Mouse (Mus musculus): ENCODE measurements around the gene Cd5l. TPM values are rescaled to one million over a fixed set of nuclear protein-coding genes. Genes with fewer than 3 reads are reported as not detected.
"Not testable (repeated sequence)": the region's sequence is repeated elsewhere in the genome, so short reads cannot be mapped to it uniquely, and the experiment has no call there.

Cd5l gene
- polyA plus RNA-seq, 1 experiment from 2014 or later, result not detected

- H3K4me2 ChIP-seq, result no peak overlapping the region
- no peak for ATAC-seq
These were observed 20.0 kb downstream of the Cd5l start for GRCm38 (mm10) chr3:87377719-87378118.

DNA sequence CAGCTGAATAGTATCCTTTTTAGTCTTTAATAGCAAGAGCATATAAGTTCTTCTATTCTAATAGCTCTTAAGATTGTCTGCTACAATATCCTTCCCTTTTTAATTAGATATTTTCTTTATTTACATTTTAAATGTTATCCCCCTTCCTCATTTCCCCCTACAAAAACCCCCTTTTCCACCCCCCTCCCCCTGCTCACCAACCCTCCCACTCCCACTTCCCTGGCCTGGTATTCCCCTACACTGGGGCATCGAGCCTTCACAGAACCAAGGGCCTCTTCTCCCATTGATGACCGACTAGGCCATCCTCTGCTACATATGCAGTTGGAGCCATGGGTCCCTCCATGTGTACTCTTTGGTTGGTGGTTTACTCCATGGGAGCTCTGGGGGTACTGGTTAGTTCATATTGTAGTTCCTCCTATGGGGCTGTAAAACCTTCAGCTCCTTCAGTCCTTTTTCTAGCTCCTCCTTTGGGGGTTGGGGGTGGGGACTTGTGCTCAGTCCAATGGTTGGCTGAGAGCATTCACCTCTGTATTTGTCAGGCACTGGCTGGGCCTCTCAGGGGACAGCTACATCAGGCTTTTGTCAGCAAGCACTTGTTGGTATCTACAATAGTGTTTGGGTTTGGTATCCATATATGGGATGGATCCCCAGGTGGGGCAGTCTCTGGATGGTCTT lies 22.1 kb downstream of the Cd5l start:
- not testable (repeated sequence) for ATAC-seq; H3K4me1 ChIP-seq; H3K4me3 ChIP-seq; H3K4me2 ChIP-seq; H3K27ac ChIP-seq; H3K9me3 ChIP-seq (replicated peaks); H3K9ac ChIP-seq; H3K27me3 ChIP-seq; H3K36me3 ChIP-seq (ENCODE audit: poor library complexity, severe bottlenecking)
- WGBS, result 77% methylated on average over 2 of the region's 2 CpGs

More at GRCm38 (mm10) chr3:87377719-87378118, 20.0 kb downstream of the Cd5l start:
- Histone ChIP-seq H3K27me3 (no peaks in the 10 kb centered on the region), H3K27ac (no peak overlapping the region), H3K4me1 (no peaks in the 10 kb centered on the region), H3K9ac (no peak overlapping the region), H3K36me3 (ENCODE audit: poor library complexity, severe bottlenecking) (no peaks in the 10 kb centered on the region), H3K4me3 (no peak overlapping the region), H3K9me3 (replicated peaks) (no peaks in the 10 kb centered on the region)
- WGBS, result 74% methylated on average over 6 of the region's 6 CpGs

GRCm38 (mm10) chr3:87381806-87382712 lies 24.4 kb downstream of the Cd5l start:
- no peaks in the 10 kb centered on the region for H3K27me3 ChIP-seq
- H3K4me3 ChIP-seq, result no peak overlapping the region
- no peak overlapping the region for H3K27ac ChIP-seq
- no peak for ATAC-seq
- H3K9me3 ChIP-seq (replicated peaks), result no peaks in the 10 kb centered on the region
- no peaks in the 10 kb centered on the region for H3K36me3 ChIP-seq (ENCODE audit: poor library complexity, severe bottlenecking)
- no peak overlapping the region for H3K9ac ChIP-seq
- no peaks in the 10 kb centered on the region for H3K4me1 ChIP-seq
- no peak overlapping the region for H3K4me2 ChIP-seq
- WGBS, result 66% methylated on average over 7 of the region's 7 CpGs

DNA sequence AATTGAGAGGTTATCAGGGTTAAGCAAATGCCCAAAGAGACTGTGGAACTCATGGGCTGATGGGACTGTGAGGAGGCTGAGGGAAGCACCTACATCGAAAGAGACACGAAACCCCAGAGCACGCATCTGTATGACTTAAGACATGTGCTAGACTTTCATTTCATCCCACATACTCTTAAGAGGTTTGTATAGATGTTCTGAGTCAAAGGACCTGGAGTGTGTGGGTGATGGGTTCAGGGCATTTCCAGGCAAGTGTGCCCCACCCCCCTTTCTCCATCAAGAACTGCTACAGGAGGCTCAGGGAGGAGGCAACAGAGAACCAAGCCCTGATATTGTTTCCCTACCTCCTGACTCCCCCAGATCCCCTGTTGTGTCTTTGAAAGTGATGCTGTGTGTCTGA lies 25.6 kb downstream of the Cd5l start:
- WGBS, result 93% methylated on average over 3 of the region's 3 CpGs
- Histone ChIP-seq H3K4me2 (no peak overlapping the region), H3K27ac (no peak overlapping the region), H3K36me3 (ENCODE audit: poor library complexity, severe bottlenecking) (no peaks in the 10 kb centered on the region), H3K27me3 (no peaks in the 10 kb centered on the region), H3K4me3 (no peak overlapping the region), H3K9me3 (replicated peaks) (no peaks in the 10 kb centered on the region), H3K4me1 (no peaks in the 10 kb centered on the region), H3K9ac (no peak overlapping the region)
- ATAC-seq, result no peak

DNA sequence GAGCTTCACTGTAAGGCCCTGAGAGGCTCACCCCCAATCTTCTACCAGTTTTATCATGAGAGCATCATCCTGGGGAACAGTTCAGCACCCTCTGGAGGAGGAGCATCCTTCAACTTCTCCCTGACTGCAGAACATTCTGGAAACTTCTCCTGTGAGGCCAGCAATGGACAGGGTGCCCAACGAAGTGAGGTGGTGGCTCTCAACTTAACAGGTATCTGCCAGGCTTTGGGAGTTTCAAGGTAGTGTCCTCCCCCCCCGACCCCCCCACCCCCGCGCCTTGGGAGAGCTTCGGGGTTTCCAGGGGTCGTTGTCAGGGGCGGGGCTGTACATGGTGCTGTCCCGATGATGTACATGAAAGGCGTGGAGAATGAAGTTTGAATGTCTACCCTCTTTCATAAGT lies 27.4 kb downstream of the Cd5l start:
- whole genome bisulfite sequencing, result 88% methylated on average over 9 of the region's 9 CpGs
- ATAC-seq, result no peak
- no peak overlapping the region for H3K27ac ChIP-seq

GRCm38 (mm10) chr3:87390935-87391334 lies 33.3 kb downstream of the Cd5l start:
- H3K4me3 ChIP-seq, result no peak overlapping the region
- ATAC-seq, result no peak
- no peaks in the 10 kb centered on the region for H3K9me3 ChIP-seq (replicated peaks)
- H3K27ac ChIP-seq, result no peak overlapping the region
- WGBS, result 82% methylated on average over 1 of the region's 1 CpGs
- H3K9ac ChIP-seq, result no peak overlapping the region
- H3K4me1 ChIP-seq, result no peaks in the 10 kb centered on the region
- no peak overlapping the region for H3K4me2 ChIP-seq
- H3K36me3 ChIP-seq (ENCODE audit: poor library complexity, severe bottlenecking), result no peaks in the 10 kb centered on the region
- H3K27me3 ChIP-seq, result no peaks in the 10 kb centered on the region

More for the DNA sequence above, 27.4 kb downstream of the Cd5l start:
- H3K4me3 ChIP-seq, result no peak overlapping the region
- H3K36me3 ChIP-seq (ENCODE audit: poor library complexity, severe bottlenecking), result no peaks in the 10 kb centered on the region
- no peaks in the 10 kb centered on the region for H3K9me3 ChIP-seq (replicated peaks)
- no peaks in the 10 kb centered on the region for H3K27me3 ChIP-seq
- H3K4me2 ChIP-seq, result no peak overlapping the region
- H3K4me1 ChIP-seq, result no peaks in the 10 kb centered on the region
- no peak overlapping the region for H3K9ac ChIP-seq

GRCm38 (mm10) chr3:87398809-87399208 lies 41.1 kb downstream of the Cd5l start:
- H3K27me3 ChIP-seq, result no peaks in the 10 kb centered on the region
- no peak overlapping the region for H3K4me3 ChIP-seq
- no peak overlapping the region for H3K27ac ChIP-seq
- H3K9ac ChIP-seq, result no peak overlapping the region
- H3K9me3 ChIP-seq (replicated peaks), result no peaks in the 10 kb centered on the region
- 68% methylated on average over 4 of the region's 4 CpGs for WGBS
- H3K36me3 ChIP-seq (ENCODE audit: poor library complexity, severe bottlenecking), result no peaks in the 10 kb centered on the region
- H3K4me2 ChIP-seq, result no peak overlapping the region
- ATAC-seq, result no peak
- no peaks in the 10 kb centered on the region for H3K4me1 ChIP-seq

GRCm38 (mm10) chr3:87399906-87400305 lies 42.2 kb downstream of the Cd5l start:
- 82% methylated on average over 4 of the region's 4 CpGs for WGBS
- Histone ChIP-seq H3K4me1 (no peaks in the 10 kb centered on the region), H3K9me3 (replicated peaks) (no peaks in the 10 kb centered on the region), H3K36me3 (ENCODE audit: poor library complexity, severe bottlenecking) (no peaks in the 10 kb centered on the region), H3K27me3 (no peaks in the 10 kb centered on the region), H3K4me2 (no peak overlapping the region), H3K9ac (no peak overlapping the region), H3K27ac (no peak overlapping the region), H3K4me3 (no peak overlapping the region)
- no peak for ATAC-seq

DNA sequence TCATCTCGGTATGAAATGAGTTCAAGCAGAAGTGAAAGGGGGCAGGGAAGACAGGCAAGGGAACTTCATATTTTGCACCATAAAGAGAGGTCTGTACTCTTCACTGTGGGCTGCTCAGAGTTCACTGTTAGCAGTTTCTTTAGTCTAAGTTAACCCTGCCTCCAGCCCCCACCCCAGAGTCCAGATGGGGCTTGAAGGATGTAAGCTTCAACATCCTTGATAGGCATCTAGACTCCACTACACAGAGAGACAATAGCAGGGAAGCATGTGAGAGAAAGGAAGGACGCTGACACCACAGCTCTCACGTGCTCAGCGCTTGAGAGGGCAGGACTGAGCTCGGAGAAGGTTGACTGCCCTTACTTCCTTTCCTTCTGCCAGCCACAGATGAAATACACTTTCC lies 43.6 kb downstream of the Cd5l start:
- Histone ChIP-seq H3K9me3 (replicated peaks) (no peaks in the 10 kb centered on the region), H3K4me3 (no peak overlapping the region), H3K36me3 (ENCODE audit: poor library complexity, severe bottlenecking) (no peaks in the 10 kb centered on the region), H3K4me2 (no peak overlapping the region), H3K27ac (no peak overlapping the region), H3K4me1 (no peaks in the 10 kb centered on the region), H3K9ac (no peak overlapping the region), H3K27me3 (no peaks in the 10 kb centered on the region)
- ATAC-seq, result no peak
- WGBS, result 75% methylated on average over 5 of the region's 5 CpGs

DNA sequence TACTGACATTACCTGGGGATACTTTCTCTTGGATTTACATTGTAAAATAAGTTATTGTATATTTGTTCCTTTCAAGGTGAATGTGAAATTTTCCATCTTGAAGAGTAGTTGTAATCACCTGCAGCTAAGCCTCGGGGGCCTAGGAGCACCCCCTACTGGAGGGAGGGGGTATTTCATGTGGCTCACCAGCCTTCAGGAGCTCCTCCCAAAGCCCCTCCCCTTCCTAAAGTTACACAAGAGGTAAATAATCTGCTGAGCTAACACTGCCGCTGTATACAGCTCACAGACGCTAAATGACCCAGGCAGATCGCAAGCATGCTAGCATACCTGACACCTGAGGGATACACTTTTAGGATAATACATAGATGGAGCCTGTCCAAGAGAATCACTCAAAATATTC lies 50.5 kb downstream of the Cd5l start:
- H3K36me3 ChIP-seq (ENCODE audit: poor library complexity, severe bottlenecking), result no peaks in the 10 kb centered on the region
- no peak overlapping the region for H3K4me3 ChIP-seq
- 31% methylated on average over 4 of the region's 4 CpGs for WGBS
- H3K9ac ChIP-seq, result no peak overlapping the region
- H3K4me2 ChIP-seq, result no peak overlapping the region
- no peaks in the 10 kb centered on the region for H3K9me3 ChIP-seq (replicated peaks)
- no peaks in the 10 kb centered on the region for H3K27me3 ChIP-seq
- H3K27ac ChIP-seq, result no peak overlapping the region
- no peak for ATAC-seq
- no peaks in the 10 kb centered on the region for H3K4me1 ChIP-seq

DNA sequence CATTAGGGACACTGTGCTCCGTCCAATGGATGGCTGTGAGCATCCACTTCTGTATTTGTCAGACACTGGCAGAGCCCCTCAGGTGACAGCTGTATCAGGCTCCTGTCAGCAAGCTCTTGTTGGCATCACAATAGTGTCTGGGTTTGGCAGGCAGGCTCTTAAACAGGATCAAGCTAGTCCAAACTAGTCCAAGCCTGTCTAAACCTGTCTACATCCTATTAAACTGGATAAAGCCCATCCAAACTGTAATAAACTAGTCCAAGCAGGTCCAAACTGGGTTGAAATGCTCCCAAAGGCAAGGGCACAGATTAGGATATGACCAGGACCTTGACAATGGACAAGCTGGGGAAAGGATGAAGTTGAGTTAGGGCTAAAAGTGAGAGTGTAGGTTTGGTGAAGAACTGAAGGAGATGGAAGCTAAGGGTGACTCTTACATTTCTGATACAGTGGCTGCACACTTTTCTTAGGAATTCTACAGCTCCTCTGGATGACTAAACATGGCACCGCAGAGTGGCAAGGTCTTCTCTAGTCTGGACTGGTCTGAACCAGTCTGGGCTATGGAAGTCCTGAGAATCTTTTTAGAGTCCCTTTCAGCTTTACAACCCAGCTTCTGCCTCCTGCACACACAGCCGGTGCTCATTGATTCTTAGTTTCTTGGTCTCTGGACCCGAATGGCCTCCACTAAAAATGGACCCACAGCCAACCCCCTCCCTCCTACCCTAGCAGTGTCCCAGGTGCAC lies 51.7 kb downstream of the Cd5l start:
- 84% methylated on average over 4 of the region's 4 CpGs for WGBS
- no peak for ATAC-seq
- Histone ChIP-seq H3K9ac (no peak overlapping the region), H3K27me3 (no peaks in the 10 kb centered on the region), H3K36me3 (ENCODE audit: poor library complexity, severe bottlenecking) (no peaks in the 10 kb centered on the region), H3K27ac (no peak overlapping the region), H3K9me3 (replicated peaks) (no peaks in the 10 kb centered on the region), H3K4me2 (no peak overlapping the region), H3K4me3 (no peak overlapping the region), H3K4me1 (no peaks in the 10 kb centered on the region)

- 81% methylated on average over 6 of the region's 6 CpGs for WGBS
- H3K27ac ChIP-seq, result no peak overlapping the region
These were observed 52.9 kb downstream of the Cd5l start for GRCm38 (mm10) chr3:87410605-87411004.

More at GRCm38 (mm10) chr3:87410605-87411004, 52.9 kb downstream of the Cd5l start:
- no peak overlapping the region for H3K4me3 ChIP-seq
- H3K9ac ChIP-seq, result no peak overlapping the region
- no peaks in the 10 kb centered on the region for H3K27me3 ChIP-seq
- ATAC-seq, result no peak
- H3K36me3 ChIP-seq (ENCODE audit: poor library complexity, severe bottlenecking), result no peaks in the 10 kb centered on the region
- no peaks in the 10 kb centered on the region for H3K4me1 ChIP-seq
- no peaks in the 10 kb centered on the region for H3K9me3 ChIP-seq (replicated peaks)
- H3K4me2 ChIP-seq, result no peak overlapping the region
